Mouse (Mus musculus) liver, embryonic 16.5 days (tissue): ENCODE results near the gene Atf1. TPM values are rescaled to one million over a fixed set of nuclear protein-coding genes. Genes with fewer than 3 reads are reported as not detected.

Experiments used
- ATAC-seq: fragments of 200-750 bp; cut with Nextera tagmentation; 2 replicates; pipeline ENCODE4 v1.8.0; 2017; ENCODE audit warnings: low read depth, mild to moderate bottlenecking, moderate number of reproducible peaks, moderate library complexity
- H3K27ac ChIP-seq: fragments of 300-500 bp; sonication (generic); 2 replicates; pipeline ENCODE4 v1.5.1; 2014; ENCODE audit warnings: mild to moderate bottlenecking, low read length
- H3K27me3 ChIP-seq: fragments of 300-500 bp; sonication (generic); 2 replicates; pipeline ENCODE4 v1.6.1; 2014; ENCODE audit warnings: low read depth, low read length, mixed read lengths; ENCODE audit not compliant: control insufficient read depth, insufficient read depth
- H3K36me3 ChIP-seq: fragments of 300-500 bp; sonication (generic); 2 replicates; pipeline ENCODE4 v1.6.1; 2014; ENCODE audit warnings: mild to moderate bottlenecking; ENCODE audit not compliant: control insufficient read depth, insufficient read depth
- H3K4me1 ChIP-seq: fragments of 300-500 bp; sonication (generic); 2 replicates; pipeline ENCODE4 v1.6.1; 2014; ENCODE audit warnings: low read depth, low read length, mixed read lengths; ENCODE audit not compliant: control insufficient read depth
- H3K4me2 ChIP-seq: fragments of 300-500 bp; sonication (generic); 2 replicates; pipeline ENCODE4 v1.6.1; 2014; ENCODE audit warnings: low read depth, low read length, mixed read lengths
- H3K4me3 ChIP-seq: fragments of 300-500 bp; sonication (generic); 2 replicates; pipeline ENCODE4 v1.5.1; 2014; ENCODE audit warnings: low read depth, mild to moderate bottlenecking, low read length
- H3K9ac ChIP-seq: fragments of 300-500 bp; sonication (generic); 2 replicates; pipeline ENCODE4 v1.6.1; 2014; ENCODE audit warnings: low read depth, low read length
- H3K9me3 ChIP-seq: fragments of 300-500 bp; sonication (generic); replicated peaks from 2 replicates; pipeline ENCODE4 v1.6.1; 2016; ENCODE audit warnings: low read length; ENCODE audit not compliant: control insufficient read depth
- WGBS: fragments of 180-500 bp; shearing (Covaris S2); extraction: QIAGEN DNeasy Blood & Tissue Kit; methylation state at CpG from one replicate; pipeline ENCODE4 v1.1.7; 2014; ENCODE audit not compliant: insufficient replicate concordance; 5-methylcytosine and 5-hydroxymethylcytosine counted together
- polyA plus RNA-seq: library from polyadenylated mRNA; unstranded; fragments of >200 nt; fragmentation: Nextera tagmentation; extraction: Ambion mirVana; gene quantifications from 2 replicates; pipeline ENCODE4 v1.2.1, GENCODE M21; 2015

Gene Atf1
- polyA plus RNA-seq, 1 experiment from 2014 or later: 28.6 TPM

DNA sequence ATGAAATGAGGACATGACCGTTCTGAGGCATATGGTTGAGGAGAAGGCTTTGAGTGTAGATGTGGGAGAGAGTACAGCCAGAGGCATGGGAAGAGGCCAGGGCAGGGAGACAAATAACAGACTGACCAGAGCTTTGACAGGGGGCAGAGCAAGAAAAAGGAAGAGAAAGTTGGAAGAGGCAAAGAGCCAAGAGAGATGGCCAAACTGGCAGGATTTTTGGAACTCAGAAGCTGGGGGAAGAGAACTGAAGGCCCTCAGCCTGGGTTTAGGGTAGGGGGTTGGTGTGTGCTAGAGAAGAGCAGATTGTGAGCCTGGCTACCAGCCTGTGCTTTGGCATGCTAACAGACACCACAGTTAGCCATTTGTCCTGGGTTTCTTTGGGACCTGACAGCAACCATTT lies 1.7 kb upstream of the Atf1 start:
- no peak overlapping the region for H3K4me3 ChIP-seq
- H3K9ac ChIP-seq: no peak overlapping the region; the same call in 1 of the 2 replicates
- ATAC-seq: no peak
- no peaks in the 10 kb centered on the region for H3K9me3 ChIP-seq
- no peaks in the 10 kb centered on the region for H3K27me3 ChIP-seq
- WGBS: 88% methylated on average over 1 of the region's 1 CpGs
- H3K4me2 ChIP-seq: no peak overlapping the region
- H3K4me1 ChIP-seq: peaks cover 31% of the 10 kb centered on the region
- no peaks in the 10 kb centered on the region; the same call in 1 of the 2 replicates for H3K36me3 ChIP-seq
- H3K27ac ChIP-seq: peak overlapping the region; percentile 97

DNA sequence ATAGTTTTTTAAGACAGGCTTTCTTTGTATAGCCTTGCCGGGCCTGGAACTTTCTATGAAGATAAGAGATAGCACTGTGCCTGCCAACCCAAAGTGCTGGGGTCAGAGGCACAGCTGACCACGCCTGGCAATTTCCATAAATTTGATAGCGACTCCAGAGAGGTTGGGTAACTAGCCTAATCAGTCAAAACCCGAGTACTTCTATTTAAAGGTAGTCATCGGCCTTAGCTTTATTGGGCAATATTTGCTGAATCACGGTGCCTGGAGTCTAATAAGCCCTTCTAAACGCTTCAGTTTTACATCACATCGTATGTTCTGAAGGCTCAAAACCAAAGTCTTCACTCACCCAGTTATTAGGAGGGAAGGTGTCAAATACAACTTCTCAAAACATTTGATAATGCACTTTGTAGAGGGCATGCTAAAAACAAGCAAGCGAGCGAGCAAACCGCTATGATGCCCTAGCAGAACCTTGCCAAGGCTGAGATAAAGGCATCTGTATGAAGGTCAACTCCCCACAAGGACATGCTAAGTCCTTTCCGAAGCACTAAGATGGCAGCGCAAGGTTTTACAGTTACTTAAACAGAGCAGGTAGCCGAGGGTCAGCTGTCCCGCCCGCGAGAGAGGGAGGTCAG lies 472 bp upstream of the Atf1 start:
- Histone ChIP-seq H3K4me1 (peaks cover 43% of the 10 kb centered on the region), H3K4me2 (peak overlapping the region; percentile 79), H3K4me3 (peak overlapping the region; percentile 87), H3K27me3 (no peaks in the 10 kb centered on the region), H3K9me3 (no peaks in the 10 kb centered on the region), H3K36me3 (no peaks in the 10 kb centered on the region; the same call in 1 of the 2 replicates), H3K27ac (peak overlapping the region; percentile 97), H3K9ac (peak overlapping the region; percentile 95)
- under 1% methylated on average over 17 of the region's 17 CpGs for WGBS
- peak; percentile 80 for ATAC-seq

DNA sequence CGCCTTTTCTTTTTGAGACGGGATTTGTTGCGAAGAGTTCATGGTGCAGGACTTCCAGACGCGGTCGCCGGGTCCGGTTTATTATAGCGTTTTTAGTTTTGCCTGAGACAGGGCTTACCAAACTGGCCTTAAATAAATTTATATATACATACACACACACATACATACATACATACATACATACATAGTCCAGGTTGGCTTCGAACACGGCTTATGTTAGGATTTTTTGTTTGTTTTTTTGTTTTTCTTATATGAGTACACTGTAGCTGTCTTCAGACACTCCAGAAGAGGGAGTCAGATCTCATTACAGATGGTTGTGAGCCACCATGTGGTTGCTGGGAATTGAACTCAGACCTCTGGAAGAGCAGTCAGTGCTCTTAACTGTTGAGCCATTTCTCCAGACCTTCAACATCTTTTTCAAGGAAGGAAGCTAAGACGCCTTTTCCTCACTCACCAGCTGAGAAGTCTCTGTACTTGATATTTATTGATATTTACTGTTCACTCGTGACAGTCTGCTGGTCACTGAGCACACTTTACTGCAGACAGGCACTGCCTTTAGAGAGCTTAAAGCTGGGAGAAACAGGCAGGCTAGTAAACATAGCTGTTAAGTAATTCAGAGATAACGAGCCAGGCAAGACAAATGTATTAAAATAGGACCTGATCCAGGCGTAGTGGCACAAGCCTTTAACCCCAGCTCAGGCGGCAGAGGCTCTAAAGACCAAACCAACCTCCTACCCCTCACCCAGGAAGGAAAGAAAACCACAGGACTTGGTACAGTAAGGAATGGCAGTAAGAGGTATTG lies 1.1 kb downstream of the Atf1 start:
- no peak for ATAC-seq
- peak overlapping the region; percentile 79 for H3K4me2 ChIP-seq
- 3% methylated on average over 16 of the region's 16 CpGs for WGBS
- H3K27ac ChIP-seq: peak overlapping the region; percentile 97
- peaks cover 45% of the 10 kb centered on the region for H3K4me1 ChIP-seq
- peaks cover 11% of the 10 kb centered on the region for H3K36me3 ChIP-seq
- H3K4me3 ChIP-seq: peak overlapping the region; percentile 87
- peak overlapping the region; percentile 95 for H3K9ac ChIP-seq
- no peaks in the 10 kb centered on the region for H3K9me3 ChIP-seq
- no peaks in the 10 kb centered on the region for H3K27me3 ChIP-seq

DNA sequence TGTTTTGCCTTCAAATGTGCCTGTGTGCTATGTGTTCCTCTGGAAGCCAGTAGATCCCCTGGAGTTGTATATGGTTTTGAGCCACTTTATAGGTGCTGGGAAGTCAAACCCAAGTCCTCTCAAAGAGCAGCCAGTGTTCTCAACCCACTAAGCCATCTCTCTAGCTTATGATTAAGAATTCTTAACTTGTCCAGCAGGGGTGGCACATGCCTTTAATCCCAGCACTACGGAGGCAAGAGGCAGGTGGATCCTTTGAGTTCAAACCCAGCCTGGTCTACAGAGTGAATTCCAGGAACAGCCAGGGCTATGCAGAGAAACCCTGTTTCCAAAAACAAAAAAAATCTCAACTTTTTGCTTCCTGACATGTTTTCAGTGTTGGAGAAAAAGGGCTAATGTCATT lies 3.0 kb downstream of the Atf1 start:
- peaks cover 47% of the 10 kb centered on the region for H3K4me1 ChIP-seq
- no peak overlapping the region for H3K4me3 ChIP-seq
- no peak overlapping the region for H3K9ac ChIP-seq
- 54% methylated on average over 1 of the region's 1 CpGs for WGBS
- H3K27ac ChIP-seq: peak overlapping the region; percentile 9; the same call in 1 of the 2 replicates
- no peaks in the 10 kb centered on the region for H3K9me3 ChIP-seq
- H3K27me3 ChIP-seq: no peaks in the 10 kb centered on the region
- peaks cover 25% of the 10 kb centered on the region for H3K36me3 ChIP-seq
- no peak for ATAC-seq
- no peak overlapping the region for H3K4me2 ChIP-seq

DNA sequence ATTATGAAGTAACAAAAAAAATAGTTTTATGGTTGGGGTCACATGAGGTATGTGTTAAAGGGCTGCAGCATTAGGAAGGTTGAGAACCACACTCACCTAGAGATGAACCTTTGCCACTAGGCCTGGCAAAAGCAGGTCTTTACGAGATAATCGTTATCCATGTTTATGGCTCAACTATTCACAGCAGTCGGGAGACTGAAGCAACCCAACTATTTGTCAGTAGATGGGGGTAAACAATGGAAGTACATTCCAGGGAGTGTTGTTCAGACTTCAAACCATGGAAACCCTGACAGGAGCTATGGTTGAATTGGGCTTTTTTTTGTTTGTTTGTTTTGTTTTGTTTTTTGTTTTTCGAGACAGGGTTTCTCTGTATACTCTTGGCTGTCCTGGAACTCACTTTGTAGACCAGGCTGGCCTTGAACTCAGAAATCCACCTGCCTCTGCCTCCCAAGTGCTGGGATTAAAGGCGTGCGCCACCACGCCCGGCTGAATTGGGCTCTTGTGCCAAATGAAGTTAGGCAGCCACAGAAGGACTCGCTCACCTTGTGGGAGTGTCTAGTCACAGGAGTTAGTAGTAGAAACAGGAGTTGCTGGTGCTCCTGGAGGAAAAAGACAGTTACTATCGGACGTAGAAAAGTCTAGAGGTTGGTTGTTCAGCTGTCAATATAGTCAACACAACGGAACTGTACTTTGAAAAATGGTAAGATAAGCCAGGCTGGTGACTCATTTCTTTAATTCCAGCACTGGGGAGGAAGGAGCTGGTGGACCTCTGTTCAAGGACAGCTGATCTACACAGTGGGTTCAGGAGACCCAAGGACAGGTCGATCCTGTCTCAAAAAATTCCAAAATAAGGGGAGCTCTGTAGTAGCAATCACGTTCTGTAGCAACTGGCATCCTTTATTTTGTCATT lies 4.3 kb downstream of the Atf1 start:
- Histone ChIP-seq H3K36me3 (peaks cover 33% of the 10 kb centered on the region), H3K4me3 (no peak overlapping the region), H3K27me3 (no peaks in the 10 kb centered on the region), H3K9me3 (no peaks in the 10 kb centered on the region), H3K4me2 (no peak overlapping the region), H3K27ac (no peak overlapping the region), H3K4me1 (peaks cover 38% of the 10 kb centered on the region), H3K9ac (no peak overlapping the region)
- ATAC-seq: no peak
- WGBS: 65% methylated on average over 14 of the region's 14 CpGs

DNA sequence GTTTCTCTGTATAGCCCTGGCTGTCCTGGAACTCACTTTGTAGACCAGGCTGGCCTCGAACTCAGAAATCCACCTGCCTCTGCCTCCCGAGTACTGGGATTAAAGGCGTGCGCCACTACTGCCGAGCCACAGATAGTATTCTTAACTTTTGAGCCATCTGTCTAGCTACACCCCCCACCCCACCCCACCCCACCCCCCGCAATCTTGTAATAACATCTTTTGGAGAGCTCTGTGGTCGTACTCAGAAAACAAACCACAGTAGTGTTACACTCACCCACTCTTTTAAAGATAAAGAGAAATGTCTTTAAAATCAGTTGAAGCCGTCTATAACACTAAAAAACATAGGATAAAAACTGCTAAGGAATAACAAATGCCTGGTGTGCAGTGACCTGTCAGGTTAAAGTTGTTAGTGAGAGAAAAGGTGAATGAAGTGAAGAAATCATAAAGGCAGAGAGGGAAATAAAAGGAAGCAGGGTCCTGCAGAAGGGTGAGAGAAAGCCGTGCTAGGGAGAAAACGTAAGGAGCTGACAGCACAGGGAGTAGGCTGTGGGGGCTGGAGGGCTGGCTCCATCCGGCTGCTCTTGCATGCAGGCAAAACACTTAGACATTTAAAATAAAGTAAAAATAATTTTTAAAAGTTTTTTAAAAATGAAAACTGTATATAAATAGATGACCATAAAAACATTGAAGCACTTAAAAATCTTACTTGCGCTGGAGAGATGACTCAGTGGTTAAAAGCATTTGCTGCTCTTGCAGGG lies 7.8 kb downstream of the Atf1 start:
- Histone ChIP-seq H3K4me1 (peaks cover 22% of the 10 kb centered on the region), H3K27ac (no peak overlapping the region), H3K9me3 (no peaks in the 10 kb centered on the region), H3K36me3 (peaks cover 40% of the 10 kb centered on the region), H3K27me3 (no peaks in the 10 kb centered on the region), H3K4me2 (no peak overlapping the region), H3K9ac (no peak overlapping the region), H3K4me3 (no peak overlapping the region)
- WGBS: 43% methylated on average over 12 of the region's 12 CpGs
- ATAC-seq: peak; percentile 51; the same call in 1 of the 2 replicates

DNA sequence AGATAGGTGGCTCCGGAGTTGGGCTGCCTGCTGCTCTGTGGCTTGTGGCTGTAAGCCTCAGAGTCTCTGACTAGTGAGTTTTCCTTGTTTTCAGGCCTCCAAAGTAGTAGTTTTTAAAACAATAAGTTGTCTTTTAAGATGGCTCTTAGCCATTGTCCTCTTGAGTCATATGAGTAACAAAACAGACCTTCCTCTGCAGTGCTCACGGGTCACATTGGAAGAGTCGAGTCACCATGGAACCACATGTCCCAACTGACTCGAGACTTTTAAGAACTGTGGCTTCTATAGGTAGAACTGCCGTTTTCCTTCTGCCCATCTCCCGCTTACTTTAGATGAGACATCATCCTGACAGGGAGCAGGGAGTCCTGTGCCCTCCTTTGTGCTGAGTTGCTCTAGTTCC lies 9.3 kb downstream of the Atf1 start:
- Histone ChIP-seq H3K9me3 (no peaks in the 10 kb centered on the region), H3K4me2 (no peak overlapping the region), H3K4me1 (peaks cover 7% of the 10 kb centered on the region), H3K27me3 (no peaks in the 10 kb centered on the region), H3K36me3 (peaks cover 47% of the 10 kb centered on the region), H3K27ac (no peak overlapping the region), H3K4me3 (no peak overlapping the region), H3K9ac (no peak overlapping the region)
- ATAC-seq: no peak
- WGBS: 69% methylated on average over 6 of the region's 6 CpGs

DNA sequence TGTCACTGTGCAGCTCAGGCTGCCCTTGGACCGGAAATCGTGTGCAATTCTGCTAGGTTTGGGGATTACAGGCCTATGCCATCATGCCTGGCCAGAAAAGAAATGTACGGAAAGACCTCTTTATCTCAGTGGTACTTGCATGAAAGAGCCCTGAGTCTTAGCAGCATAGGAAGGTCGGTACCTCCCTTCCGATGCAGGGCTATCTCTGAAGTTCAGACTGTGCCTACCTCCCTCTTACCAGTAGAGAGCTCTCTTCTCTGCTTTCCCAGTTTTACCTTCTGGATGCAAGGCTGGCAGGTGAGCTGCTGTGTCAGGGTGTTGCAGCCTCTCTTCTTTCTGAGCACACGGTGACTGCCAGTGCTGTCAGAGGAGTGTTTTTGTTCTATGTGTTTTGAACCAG lies 14.2 kb downstream of the Atf1 start:
- Histone ChIP-seq H3K36me3 (peaks cover 29% of the 10 kb centered on the region), H3K4me2 (no peak overlapping the region), H3K4me1 (no peaks in the 10 kb centered on the region), H3K27me3 (no peaks in the 10 kb centered on the region), H3K9ac (no peak overlapping the region), H3K27ac (no peak overlapping the region), H3K9me3 (no peaks in the 10 kb centered on the region), H3K4me3 (no peak overlapping the region)
- 78% methylated on average over 6 of the region's 6 CpGs for WGBS
- ATAC-seq: no peak
